Mouse (Mus musculus) forebrain, embryonic 14.5 days (tissue): Measurements from ENCODE around the gene Cirbp. TPM values are rescaled to one million over a fixed set of nuclear protein-coding genes. Genes with fewer than 3 reads are reported as not detected.

ENCODE experiments used
- ATAC-seq: fragments of 200-750 bp; cut with Nextera tagmentation; 2 replicates; pipeline ENCODE4 v1.8.0; 2017; ENCODE audit warnings: mild to moderate bottlenecking, moderate library complexity
- DNase-seq: peaks from one replicate; pipeline ENCODE4 v3.0.0-alpha.2; 2015; ENCODE audit warnings: low spot score
- H3K27ac ChIP-seq: fragments of 300-500 bp; sonication (generic); 2 replicates; pipeline ENCODE4 v1.5.1; 2014; ENCODE audit warnings: low read depth, mild to moderate bottlenecking, control low read depth, low read length, moderate library complexity
- H3K27me3 ChIP-seq: fragments of 300-500 bp; sonication (generic); replicated peaks from 2 replicates; pipeline ENCODE4 v1.6.1; 2014; ENCODE audit warnings: low read length, control low read depth, mixed read lengths; ENCODE audit not compliant: control insufficient read depth, insufficient read depth
- H3K36me3 ChIP-seq: fragments of 300-500 bp; sonication (generic); 2 replicates; pipeline ENCODE4 v1.6.1; 2014; ENCODE audit warnings: low read length, control low read depth; ENCODE audit not compliant: control insufficient read depth, insufficient read depth
- H3K4me1 ChIP-seq: fragments of 300-500 bp; sonication (generic); 2 replicates; pipeline ENCODE4 v1.6.1; 2014; ENCODE audit warnings: antibody characterized with exemption, low read length, control low read depth; ENCODE audit not compliant: control insufficient read depth, insufficient read depth
- H3K4me2 ChIP-seq: fragments of 300-500 bp; sonication (generic); 2 replicates; pipeline ENCODE4 v1.6.1; 2014; ENCODE audit warnings: mild to moderate bottlenecking, control low read depth, low read length
- H3K4me3 ChIP-seq: fragments of 300-500 bp; sonication (generic); 2 replicates; pipeline ENCODE4 v1.5.1; 2014; ENCODE audit warnings: low read depth, low read length, control low read depth
- H3K9ac ChIP-seq: fragments of 300-500 bp; sonication (generic); 2 replicates; pipeline ENCODE4 v1.6.1; 2014; ENCODE audit warnings: mild to moderate bottlenecking, low read length, control low read depth, moderate library complexity
- H3K9me3 ChIP-seq: fragments of 300-500 bp; sonication (generic); replicated peaks from 2 replicates; pipeline ENCODE4 v1.6.1; 2016; ENCODE audit warnings: low read length, control low read depth, mixed read lengths; ENCODE audit not compliant: control insufficient read depth
- WGBS: fragments of 180-500 bp; shearing (Covaris S2); extraction: QIAGEN DNeasy Blood & Tissue Kit; methylation state at CpG from one replicate; pipeline ENCODE4 v1.1.7; 2014; 5-methylcytosine and 5-hydroxymethylcytosine counted together
- polyA plus RNA-seq: library from polyadenylated mRNA; unstranded; fragments of >200 nt; fragmentation: Nextera tagmentation; extraction: Ambion mirVana; gene quantifications from 2 replicates; pipeline ENCODE4 v1.2.1, GENCODE M21; 2014

The Cirbp gene
- polyA plus RNA-seq, 1 experiment from 2014 or later, result 266 TPM

DNA sequence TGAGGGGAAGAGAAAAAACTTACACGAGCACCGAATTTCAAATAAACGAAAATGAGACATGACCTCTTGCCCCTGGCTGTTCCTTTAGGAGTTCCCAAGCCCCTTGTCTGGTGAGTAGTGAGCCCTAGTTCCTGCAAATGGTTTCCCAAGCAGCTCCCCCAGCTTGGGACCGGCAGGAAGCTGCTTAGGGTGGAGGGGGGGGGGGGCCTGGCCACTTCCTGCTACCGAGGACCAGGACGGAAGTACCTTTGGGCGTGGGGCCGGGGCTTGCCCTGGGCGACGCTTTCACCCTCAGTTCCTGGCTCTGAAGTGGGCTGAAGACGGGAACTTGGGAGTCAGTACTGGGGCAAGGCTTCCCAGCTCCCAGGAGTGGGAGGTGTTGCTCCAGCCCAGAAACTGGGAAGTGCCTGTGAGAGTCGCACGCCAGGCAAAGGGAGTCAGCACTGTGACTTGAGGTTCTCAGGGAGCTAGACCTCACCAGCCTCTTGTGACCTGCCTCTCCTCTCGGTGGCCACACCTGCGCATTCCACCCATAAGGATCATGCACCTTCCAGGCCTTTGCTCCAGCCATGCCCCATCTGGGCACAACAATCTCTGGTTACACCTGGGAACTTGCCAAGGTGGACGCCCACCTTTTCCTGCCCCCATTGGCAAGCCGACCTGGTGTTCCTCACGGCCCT lies 7.3 kb upstream of the Cirbp start:
- Histone ChIP-seq H3K27ac (peak overlapping the region; percentile 87), H3K9ac (peak overlapping the region; percentile 25; the same call in 1 of the 2 replicates), H3K36me3 (peaks cover 52% of the 10 kb centered on the region), H3K4me1 (peaks cover 20% of the 10 kb centered on the region), H3K4me2 (peak overlapping the region; percentile 14; the same call in 1 of the 2 replicates), H3K27me3 (no peaks in the 10 kb centered on the region), H3K4me3 (no peak overlapping the region), H3K9me3 (no peaks in the 10 kb centered on the region)
- DNase-seq, result no peak
- WGBS, result 14% methylated on average over 18 of the region's 18 CpGs
- no peak for ATAC-seq

GRCm38 (mm10) chr10:80159021-80159560 lies 6.7 kb upstream of the Cirbp start:
- ATAC-seq, result peak; percentile 0; the same call in 1 of the 2 replicates
- Histone ChIP-seq H3K27me3 (no peaks in the 10 kb centered on the region), H3K4me3 (peak overlapping the region; percentile 30), H3K9me3 (no peaks in the 10 kb centered on the region), H3K9ac (peak overlapping the region; percentile 58), H3K4me2 (peak overlapping the region; percentile 72), H3K4me1 (peaks cover 16% of the 10 kb centered on the region), H3K36me3 (peaks cover 45% of the 10 kb centered on the region), H3K27ac (peak overlapping the region; percentile 87)
- 7% methylated on average over 12 of the region's 12 CpGs for WGBS
- no peak for DNase-seq

DNA sequence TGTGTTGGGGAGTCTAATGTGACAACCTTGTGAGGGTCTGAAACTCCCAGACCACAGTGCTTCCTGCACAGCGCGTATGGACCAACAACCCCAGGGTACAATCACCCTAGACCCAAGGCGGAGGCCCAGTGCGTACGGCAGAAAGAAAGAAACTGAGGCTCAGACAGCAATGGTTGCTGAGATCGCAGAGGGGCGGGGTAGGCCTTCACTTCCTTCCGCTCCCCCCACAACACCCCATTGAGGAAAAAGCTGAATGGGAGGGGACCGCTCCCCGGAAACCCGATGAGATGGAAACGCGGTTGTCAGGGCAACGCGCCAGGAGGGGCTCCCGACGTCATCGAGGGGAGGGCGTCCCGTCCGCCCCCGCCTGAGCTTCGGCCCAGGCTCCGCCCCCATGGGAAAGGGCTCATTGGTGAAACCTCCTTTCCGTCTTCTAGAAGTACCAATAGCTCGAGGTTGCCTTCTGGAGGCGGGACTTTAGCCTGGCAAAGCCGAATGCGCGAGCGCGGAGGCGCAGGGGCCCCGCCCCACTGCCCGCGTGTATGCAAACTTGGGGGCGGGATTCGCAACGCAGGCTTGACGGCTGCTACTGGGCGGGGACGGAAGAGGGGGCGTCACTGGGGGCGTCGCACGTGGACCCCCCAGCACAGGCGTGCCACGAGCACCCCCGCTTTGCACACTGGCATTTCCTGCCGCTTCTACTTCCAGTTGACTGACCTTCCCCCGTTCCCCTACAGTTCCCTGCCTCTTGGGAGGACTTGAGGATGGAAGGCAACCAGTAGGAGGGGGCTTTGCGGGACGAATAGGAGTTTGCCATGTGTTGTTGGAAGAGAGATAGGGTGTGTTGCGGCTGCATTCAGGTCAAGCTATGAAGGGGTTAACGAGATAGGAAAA lies 6.0 kb upstream of the Cirbp start:
- peak overlapping the region; percentile 72 for H3K4me2 ChIP-seq
- H3K9ac ChIP-seq, result peak overlapping the region; percentile 58
- H3K4me1 ChIP-seq, result peaks cover 21% of the 10 kb centered on the region
- no peaks in the 10 kb centered on the region for H3K9me3 ChIP-seq
- H3K27ac ChIP-seq, result peak overlapping the region; percentile 87
- peaks cover 38% of the 10 kb centered on the region for H3K36me3 ChIP-seq
- DNase-seq (peak; percentile 99), ATAC-seq (peak; percentile 90)
- H3K27me3 ChIP-seq, result no peaks in the 10 kb centered on the region
- WGBS, result under 1% methylated on average over 55 of the region's 55 CpGs
- peak overlapping the region; percentile 30 for H3K4me3 ChIP-seq

- WGBS, result 4% methylated on average over 28 of the region's 33 CpGs
- Histone ChIP-seq H3K36me3 (peaks cover 29% of the 10 kb centered on the region), H3K4me3 (peak overlapping the region; percentile 30), H3K27me3 (no peaks in the 10 kb centered on the region), H3K4me1 (peaks cover 25% of the 10 kb centered on the region), H3K4me2 (peak overlapping the region; percentile 72), H3K9ac (0 out of 2 replicates have a peak overlapping the region, but pooled peaks have one; percentile 33), H3K9me3 (no peaks in the 10 kb centered on the region), H3K27ac (peak overlapping the region; percentile 2; the same call in 1 of the 2 replicates)
- no peak for ATAC-seq
- no peak for DNase-seq
These were observed 5.1 kb upstream of the Cirbp start for GRCm38 (mm10) chr10:80160455-80161371.

GRCm38 (mm10) chr10:80161522-80162242 lies 4.1 kb upstream of the Cirbp start:
- H3K4me3 ChIP-seq, result no peak overlapping the region
- no peak for DNase-seq
- no peak overlapping the region for H3K4me2 ChIP-seq
- 15% methylated on average over 7 of the region's 7 CpGs for WGBS
- H3K36me3 ChIP-seq, result peaks cover 19% of the 10 kb centered on the region
- no peak for ATAC-seq
- no peak overlapping the region for H3K27ac ChIP-seq
- H3K4me1 ChIP-seq, result peaks cover 27% of the 10 kb centered on the region
- no peaks in the 10 kb centered on the region for H3K27me3 ChIP-seq
- no peaks in the 10 kb centered on the region for H3K9me3 ChIP-seq
- H3K9ac ChIP-seq, result no peak overlapping the region

GRCm38 (mm10) chr10:80162243-80162608 lies 3.6 kb upstream of the Cirbp start:
- no peak for DNase-seq
- no peak overlapping the region for H3K27ac ChIP-seq
- H3K4me1 ChIP-seq, result peaks cover 30% of the 10 kb centered on the region
- no peaks in the 10 kb centered on the region for H3K9me3 ChIP-seq
- 82% methylated on average over 3 of the region's 3 CpGs for WGBS
- no peaks in the 10 kb centered on the region for H3K27me3 ChIP-seq
- no peak overlapping the region for H3K4me2 ChIP-seq
- ATAC-seq, result no peak
- H3K4me3 ChIP-seq, result no peak overlapping the region
- peaks cover 14% of the 10 kb centered on the region for H3K36me3 ChIP-seq
- no peak overlapping the region for H3K9ac ChIP-seq

GRCm38 (mm10) chr10:80162716-80163299 lies 3.0 kb upstream of the Cirbp start:
- Histone ChIP-seq H3K4me3 (no peak overlapping the region), H3K4me1 (peaks cover 30% of the 10 kb centered on the region), H3K36me3 (peaks cover 9% of the 10 kb centered on the region; the same call in 1 of the 2 replicates), H3K9me3 (no peaks in the 10 kb centered on the region), H3K9ac (no peak overlapping the region), H3K4me2 (no peak overlapping the region), H3K27me3 (no peaks in the 10 kb centered on the region), H3K27ac (no peak overlapping the region)
- no peak for DNase-seq
- no peak for ATAC-seq
- WGBS, result 87% methylated on average over 6 of the region's 6 CpGs
